Mouse (Mus musculus): ENCODE measurements around the gene Defb7.

Defb7 gene

DNA sequence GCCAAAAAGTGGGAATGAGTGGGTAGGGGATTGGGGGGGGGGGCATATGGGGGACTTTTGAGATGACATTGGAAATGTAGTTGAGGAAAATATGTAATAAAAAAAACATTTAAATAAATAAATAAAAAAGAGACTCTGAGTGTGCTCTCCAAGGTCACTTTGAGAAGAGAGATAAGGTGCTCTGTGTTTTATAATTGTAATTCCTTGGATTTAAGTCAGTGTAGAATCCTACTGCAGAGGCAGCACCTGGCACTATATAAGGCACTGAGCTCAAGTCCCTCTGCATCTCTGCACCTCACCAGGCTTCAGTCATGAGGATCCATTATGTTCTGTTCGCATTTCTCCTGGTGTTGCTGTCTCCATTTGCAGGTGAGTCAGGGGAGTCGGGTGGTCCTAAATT is at the start of gene Defb7:
Gene Defb7, plus strand, starts transcription at position 301 of the 400 bp plus-strand sequence.
- DNase-seq (ENCODE audit: low spot score): no peak

DNA sequence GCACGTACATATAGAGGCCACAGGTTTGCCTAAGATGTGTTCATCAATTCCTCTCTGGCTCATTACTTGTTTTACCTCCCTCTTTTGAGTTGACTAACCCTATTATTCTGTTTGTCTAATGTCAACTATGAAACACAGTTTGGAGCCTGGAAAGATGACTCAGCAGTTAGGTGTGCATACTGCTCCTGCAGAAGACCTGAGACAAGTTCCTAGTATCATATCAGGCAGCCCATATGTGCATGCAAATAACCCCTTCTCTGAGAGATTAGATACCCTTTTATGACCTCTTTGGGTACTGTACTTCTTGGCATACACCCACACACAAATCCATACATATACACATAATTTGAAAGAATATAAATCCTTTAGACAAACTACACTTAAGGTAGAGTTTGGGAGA is 48.5 kb upstream of the Defb7 start:
- DNase-seq (ENCODE audit: low spot score): no peak

GRCm38 (mm10) chr8:19461355-19461754 is 33.5 kb upstream of the Defb7 start:
- no peak for DNase-seq (ENCODE audit: low spot score)

DNA sequence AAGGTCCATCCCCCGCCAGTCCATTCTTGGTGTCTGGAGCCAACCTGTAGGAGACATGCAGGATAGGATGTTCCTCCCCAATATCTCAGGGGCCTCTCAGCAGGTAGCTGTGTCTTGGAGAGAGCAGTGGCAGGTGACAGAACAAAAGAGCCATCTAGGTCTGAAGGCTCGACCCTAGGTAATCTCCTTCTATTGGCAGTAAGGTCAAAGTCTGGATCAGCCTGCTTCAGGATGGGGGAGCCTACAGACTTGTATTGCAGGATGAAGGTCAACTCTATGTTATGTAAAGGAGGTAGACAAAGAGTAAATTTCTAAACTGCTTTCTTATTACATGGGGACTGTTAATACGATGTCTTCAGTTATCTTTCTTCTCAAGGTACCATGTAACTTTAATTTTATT is 25.9 kb upstream of the Defb7 start:
- DNase-seq (ENCODE audit: low spot score): no peak

GRCm38 (mm10) chr8:19500524-19500923 is 5.6 kb downstream of the Defb7 start:
- DNase-seq (ENCODE audit: low spot score): no peak

- peak; percentile 41 for DNase-seq (ENCODE audit: low spot score)
These were observed 40.4 kb downstream of the Defb7 start for GRCm38 (mm10) chr8:19535195-19535829.

DNA sequence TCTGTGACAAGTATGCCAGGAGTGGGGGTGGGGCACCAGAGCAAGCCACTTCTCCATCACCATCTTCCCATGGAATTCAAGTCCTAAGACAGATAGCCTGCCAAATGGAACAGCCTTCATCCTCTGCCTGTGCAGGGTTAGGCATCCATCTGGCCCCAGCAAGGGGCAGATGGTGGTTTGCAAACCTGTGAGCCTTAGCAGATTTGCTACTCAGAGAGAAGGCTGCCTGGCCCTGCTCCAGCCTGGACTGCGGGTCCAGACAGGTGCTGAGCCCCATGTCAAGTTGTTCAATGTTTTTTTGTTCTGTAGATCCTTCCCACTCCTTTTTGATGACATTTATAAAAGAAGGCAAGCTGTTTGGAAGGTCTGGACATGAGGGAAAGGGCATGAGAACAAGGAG is 45.5 kb downstream of the Defb7 start:
- no peak for DNase-seq (ENCODE audit: low spot score)

Measured in testis, postnatal 10 days (tissue).